Mouse (Mus musculus) MEL (cell line): Measurements from ENCODE around the gene Epha4. TPM values are rescaled to one million over a fixed set of nuclear protein-coding genes. Genes with fewer than 3 reads are reported as not detected.

Source experiments
- DNase-seq: peaks from one replicate; pipeline ENCODE4 v3.0.0; 2011; ENCODE audit warnings: low read depth, low spot score
- H3K27ac ChIP-seq: 2 replicates; pipeline ENCODE4 v1.5.1; 2012; ENCODE audit warnings: low read depth, mild to moderate bottlenecking, control low read depth, low read length, moderate library complexity; ENCODE audit not compliant: control insufficient read depth
- H3K27me3 ChIP-seq, 2 experiments: fragments of 150-350 bp in 1 of 2; sonication (generic) in 1 of 2; 2 replicates each; pipeline ENCODE4 v1.6.1; 2012; ENCODE audit warnings: low read length in 2 of 2, mild to moderate bottlenecking in 2 of 2, improper control_type of control experiment in 1 of 2, moderate library complexity in 1 of 2; ENCODE audit not compliant: insufficient read depth in 2 of 2, control insufficient read depth in 1 of 2
- H3K36me3 ChIP-seq, 2 experiments: 2 replicates each; pipeline ENCODE4 v1.6.1; 2012 to 2014; ENCODE audit warnings: low read length in 2 of 2, improper control_type of control experiment in 1 of 2, inconsistent platforms in 1 of 2, mild to moderate bottlenecking in 1 of 2; ENCODE audit not compliant: insufficient read depth in 2 of 2, control insufficient read depth in 1 of 2
- H3K4me1 ChIP-seq, 2 experiments: fragments of 150-350 bp in 1 of 2; sonication (generic) in 1 of 2; 2 replicates each; pipeline ENCODE4 v1.6.1; 2012; ENCODE audit warnings: low read length in 2 of 2, improper control_type of control experiment in 1 of 2, mild to moderate bottlenecking in 1 of 2; ENCODE audit not compliant: insufficient read depth in 2 of 2, control insufficient read depth in 1 of 2
- H3K4me3 ChIP-seq, 2 experiments: fragments of 150-350 bp in 1 of 2; sonication (generic) in 1 of 2; 2 replicates each; pipeline ENCODE4 v1.5.1; 2012; ENCODE audit warnings: low read depth in 2 of 2, low read length in 2 of 2, mild to moderate bottlenecking in 2 of 2, moderate library complexity in 2 of 2, control low read depth in 1 of 2, improper control_type of control experiment in 1 of 2; ENCODE audit not compliant: control insufficient read depth in 1 of 2, insufficient read depth in 1 of 2
- H3K79me2 ChIP-seq: 2 replicates; pipeline ENCODE4 v1.6.1; 2012; ENCODE audit warnings: mild to moderate bottlenecking, low read length, moderate library complexity; ENCODE audit not compliant: control insufficient read depth, poor library complexity, insufficient read depth
- H3K9ac ChIP-seq: 2 replicates; pipeline ENCODE4 v1.6.1; 2012; ENCODE audit warnings: low read depth, mild to moderate bottlenecking, control low read depth, low read length, moderate library complexity; ENCODE audit not compliant: control insufficient read depth, poor library complexity, severe bottlenecking
- H3K9me3 ChIP-seq: fragments of 150-350 bp; sonication (generic); replicated peaks from 2 replicates; pipeline ENCODE4 v1.6.1; 2012; ENCODE audit warnings: mild to moderate bottlenecking, low read length, improper control_type of control experiment, moderate library complexity; ENCODE audit not compliant: insufficient read depth
- BHLHE40 ChIP-seq: IDR thresholded peaks from 2 replicates; pipeline ENCODE4 v1.6.1; 2012; ENCODE audit warnings: low read depth, mild to moderate bottlenecking, inconsistent platforms, low read length, improper control_type of control experiment, borderline replicate concordance
- E2F4 ChIP-seq: IDR thresholded peaks from 2 replicates; pipeline ENCODE4 v1.6.1; 2011; ENCODE audit warnings: low read depth, low read length, improper control_type of control experiment, borderline replicate concordance
- EP300 ChIP-seq, 2 experiments: IDR thresholded peaks; 2 replicates each; pipeline ENCODE4 v1.6.1; 2011; ENCODE audit warnings: improper control_type of control experiment in 2 of 2, low read length in 2 of 2, low read depth in 1 of 2, mild to moderate bottlenecking in 1 of 2
- ETS1 ChIP-seq: IDR thresholded peaks from 2 replicates; pipeline ENCODE4 v1.6.1; 2012; ENCODE audit warnings: low read depth, mild to moderate bottlenecking, inconsistent platforms, low read length, improper control_type of control experiment, moderate library complexity
- GABPA ChIP-seq: IDR thresholded peaks from 2 replicates; pipeline ENCODE4 v1.6.1; 2012; ENCODE audit warnings: low read depth, mild to moderate bottlenecking, inconsistent platforms, low read length, improper control_type of control experiment, moderate library complexity
- GATA1 ChIP-seq: IDR thresholded peaks from 2 replicates; pipeline ENCODE4 v1.6.1; 2011; ENCODE audit warnings: low read depth, low read length, improper control_type of control experiment
- JUND ChIP-seq: IDR thresholded peaks from 2 replicates; pipeline ENCODE4 v1.6.1; 2011; ENCODE audit warnings: low read depth, mild to moderate bottlenecking, improper control_type of control experiment, low read length
- KAT2A ChIP-seq: conservative IDR thresholded peaks from 2 replicates; pipeline ENCODE4 v1.6.1; 2012; ENCODE audit warnings: low read depth, low read length, improper control_type of control experiment, inconsistent platforms
- MAFK ChIP-seq: IDR thresholded peaks from 2 replicates; pipeline ENCODE4 v1.6.1; 2011; ENCODE audit warnings: low read depth, mild to moderate bottlenecking, low read length, improper control_type of control experiment, borderline replicate concordance
- MAZ ChIP-seq: IDR thresholded peaks from 2 replicates; pipeline ENCODE4 v1.6.1; 2012; ENCODE audit warnings: low read depth, mild to moderate bottlenecking, inconsistent platforms, low read length, improper control_type of control experiment
- MEF2A ChIP-seq: IDR thresholded peaks from 2 replicates; pipeline ENCODE4 v1.6.1; 2014; ENCODE audit warnings: low read depth, mild to moderate bottlenecking, inconsistent platforms, low read length, improper control_type of control experiment; ENCODE audit not compliant: poor library complexity, insufficient replicate concordance, severe bottlenecking; ENCODE audit errors: extremely low read depth
- MYB ChIP-seq: IDR thresholded peaks from 2 replicates; pipeline ENCODE4 v1.6.1; 2011; ENCODE audit warnings: mild to moderate bottlenecking, low read depth, low read length, improper control_type of control experiment
- MYC ChIP-seq: IDR thresholded peaks from 2 replicates; pipeline ENCODE4 v1.6.1; 2011; ENCODE audit warnings: low read depth, mild to moderate bottlenecking, low read length, improper control_type of control experiment, moderate library complexity
- NELFE ChIP-seq: IDR thresholded peaks from 2 replicates; pipeline ENCODE4 v1.6.1; 2011; ENCODE audit warnings: low read depth, low read length, improper control_type of control experiment
- NRF1 ChIP-seq: IDR thresholded peaks from 2 replicates; pipeline ENCODE4 v1.6.1; 2014; ENCODE audit warnings: low read depth, mild to moderate bottlenecking, inconsistent platforms, low read length, improper control_type of control experiment, moderate library complexity; ENCODE audit not compliant: poor library complexity, insufficient read depth, severe bottlenecking
- POLR2AphosphoS5 ChIP-seq: IDR thresholded peaks from 2 replicates; pipeline ENCODE4 v1.6.1; 2012; ENCODE audit warnings: low read depth, borderline replicate concordance, mild to moderate bottlenecking, inconsistent platforms, low read length, moderate library complexity, mixed read lengths
- RAD21 ChIP-seq: IDR thresholded peaks from 2 replicates; pipeline ENCODE4 v1.6.1; 2011; ENCODE audit warnings: mild to moderate bottlenecking, low read depth, low read length, improper control_type of control experiment
- RCOR1 ChIP-seq: IDR thresholded peaks from 2 replicates; pipeline ENCODE4 v1.6.1; 2012; ENCODE audit warnings: low read depth, mild to moderate bottlenecking, inconsistent platforms, low read length, improper control_type of control experiment
- SIN3A ChIP-seq: IDR thresholded peaks from 2 replicates; pipeline ENCODE4 v1.6.1; 2012; ENCODE audit warnings: low read length, improper control_type of control experiment, inconsistent platforms
- SMC3 ChIP-seq: IDR thresholded peaks from 2 replicates; pipeline ENCODE4 v1.6.1; 2011; ENCODE audit warnings: low read depth, low read length, improper control_type of control experiment
- TBP ChIP-seq: IDR thresholded peaks from 2 replicates; pipeline ENCODE4 v1.8.0; 2011; ENCODE audit warnings: low read depth, low read length, improper control_type of control experiment
- TCF12 ChIP-seq: IDR thresholded peaks from 2 replicates; pipeline ENCODE4 v1.6.1; 2014; ENCODE audit warnings: low read depth, mild to moderate bottlenecking, inconsistent platforms, low read length, improper control_type of control experiment, moderate library complexity
- UBTF ChIP-seq: IDR thresholded peaks from 2 replicates; pipeline ENCODE4 v1.6.1; 2012; ENCODE audit warnings: low read depth, mild to moderate bottlenecking, inconsistent platforms, low read length, improper control_type of control experiment, moderate library complexity, borderline replicate concordance; ENCODE audit not compliant: insufficient read depth
- USF1 ChIP-seq: IDR thresholded peaks from 2 replicates; pipeline ENCODE4 v1.6.1; 2014; ENCODE audit warnings: low read depth, mild to moderate bottlenecking, inconsistent platforms, low read length, improper control_type of control experiment, moderate library complexity
- USF2 ChIP-seq, 2 experiments: IDR thresholded peaks; 2 replicates each; pipeline ENCODE4 v1.6.1; 2011 to 2012; ENCODE audit warnings: improper control_type of control experiment in 2 of 2, low read length in 2 of 2, borderline replicate concordance in 1 of 2, inconsistent platforms in 1 of 2, low read depth in 1 of 2, mild to moderate bottlenecking in 1 of 2; ENCODE audit not compliant: insufficient read depth in 1 of 2
- ZC3H11A ChIP-seq: IDR thresholded peaks from 2 replicates; pipeline ENCODE4 v1.6.1; 2012; ENCODE audit warnings: low read depth, mild to moderate bottlenecking, inconsistent platforms, low read length, improper control_type of control experiment
- ZKSCAN1 ChIP-seq: IDR thresholded peaks from 2 replicates; pipeline ENCODE4 v1.6.1; 2012; ENCODE audit warnings: low read depth, mild to moderate bottlenecking, inconsistent platforms, low read length, improper control_type of control experiment, moderate library complexity
- ZMIZ1 ChIP-seq: IDR thresholded peaks from 2 replicates; pipeline ENCODE4 v1.6.1; 2012; ENCODE audit warnings: low read depth, mild to moderate bottlenecking, inconsistent platforms, low read length, improper control_type of control experiment, moderate library complexity
- ZNF384 ChIP-seq: IDR thresholded peaks from 2 replicates; pipeline ENCODE4 v1.6.1; 2012; ENCODE audit warnings: low read depth, mild to moderate bottlenecking, inconsistent platforms, low read length, improper control_type of control experiment
- polyA plus RNA-seq, 2 experiments: library from polyadenylated mRNA; stranded (reverse) in 1 of 2; unstranded in 1 of 2; fragments of >175 nt in 1 of 2; fragments of >200 nt in 1 of 2; gene quantifications; 2 replicates each; pipeline versions ENCODE4 v1.2.1 to v1.2.4; 2012; ENCODE audit warnings: low replicate concordance in 2 of 2, low read depth in 1 of 2; ENCODE audit not compliant: insufficient read length in 2 of 2, insufficient read depth in 1 of 2, missing spikeins in 1 of 2
- total RNA-seq: library from RNA; depleted of rRNA; stranded (reverse); fragments of 300-350 nt; gene quantifications from 2 replicates; pipeline ENCODE4 v1.2.3, GENCODE M21; 2012

The Epha4 gene
- total and polyA plus RNA-seq, 3 experiments: not detected

- Histone ChIP-seq H3K9me3 (no peaks in the 10 kb centered on the region), H3K4me1 (no peaks in the 10 kb centered on the region), H3K36me3 (no peaks in the 10 kb centered on the region), H3K4me3 (no peak overlapping the region), H3K9ac (no peak overlapping the region), H3K79me2 (no peaks in the 10 kb centered on the region), H3K27ac (no peak overlapping the region), H3K27me3 (no peaks in the 10 kb centered on the region)
- DNase-seq: no peak
- no peak for TF ChIP-seq MAFK
- no peak for TF ChIP-seq GATA1
- TF ChIP-seq ZMIZ1: no peak
- TF ChIP-seq USF1: no peak
- TF ChIP-seq E2F4: no peak
- TF ChIP-seq SIN3A: no peak
- TF ChIP-seq NRF1: no peak
- TF ChIP-seq POLR2AphosphoS5: no peak
- TF ChIP-seq UBTF: no peak
- no peak for TF ChIP-seq NELFE
- no peak for TF ChIP-seq ETS1
- TF ChIP-seq MEF2A: no peak
- no peak for TF ChIP-seq MYC
- TF ChIP-seq MYB: no peak
Measured at GRCm38 (mm10) chr1:77458751-77459385, 56.0 kb downstream of the Epha4 start.

DNA sequence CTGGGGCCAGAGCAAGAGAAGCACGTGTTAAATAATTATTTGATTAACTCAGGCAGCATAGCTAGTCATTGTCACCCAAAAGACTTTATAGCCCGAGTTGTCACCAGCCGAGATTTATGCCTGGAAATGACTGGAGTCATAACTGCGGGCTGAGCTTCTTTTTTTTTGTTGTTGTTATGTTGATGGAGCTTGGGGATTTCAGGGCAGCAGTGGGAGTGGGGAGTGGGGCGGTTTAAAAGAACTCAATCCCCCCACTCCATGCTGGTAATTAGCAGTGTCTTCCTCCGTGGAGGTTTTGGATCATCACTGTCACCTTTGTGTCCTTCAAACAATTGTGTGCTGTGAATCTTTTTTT is 57.5 kb downstream of the Epha4 start:
- H3K9ac ChIP-seq: no peak overlapping the region
- no peak overlapping the region for H3K4me3 ChIP-seq
- H3K9me3 ChIP-seq: no peaks in the 10 kb centered on the region
- no peaks in the 10 kb centered on the region for H3K36me3 ChIP-seq
- no peaks in the 10 kb centered on the region for H3K79me2 ChIP-seq
- no peaks in the 10 kb centered on the region for H3K4me1 ChIP-seq
- DNase-seq: no peak
- no peaks in the 10 kb centered on the region for H3K27me3 ChIP-seq
- no peak for TF ChIP-seq USF1
- no peak for TF ChIP-seq TBP
- no peak for TF ChIP-seq TCF12
- TF ChIP-seq KAT2A: no peak
- TF ChIP-seq SMC3: no peak
- no peak for TF ChIP-seq RAD21
- no peak for TF ChIP-seq EP300 (IDR thresholded peaks at IDR 0.05; ENCODE audit: low read depth in 1 of 2, low read length in 2 of 2)
- no peak for TF ChIP-seq JUND
- TF ChIP-seq ZKSCAN1: no peak
- TF ChIP-seq BHLHE40: no peak
- no peak for TF ChIP-seq USF2 (IDR thresholded peaks at IDR 0.05; ENCODE audit: borderline replicate concordance in 1 of 2, insufficient read depth in 1 of 2, low read depth in 1 of 2, low read length in 2 of 2)
- TF ChIP-seq GABPA: no peak
- no peak for TF ChIP-seq ZC3H11A
- no peak for TF ChIP-seq ZNF384
- no peak for TF ChIP-seq MAZ
- TF ChIP-seq RCOR1: no peak
- no peak for TF ChIP-seq MYB
- no peak overlapping the region for H3K27ac ChIP-seq
